Mouse (Mus musculus) intestine, postnatal 0 days (tissue): Measurements from ENCODE around the gene Olfr434. TPM values are rescaled to one million over a fixed set of nuclear protein-coding genes. Genes with fewer than 3 reads are reported as not detected.
A peak's percentile ranks its signal among the peaks of the same experiment; 100 is the strongest.

Experiments used
- ATAC-seq: fragments of 200-750 bp; cut with Nextera tagmentation; 2 replicates; pipeline ENCODE4 v1.8.0; 2017; ENCODE audit warnings: mild to moderate bottlenecking, moderate TSS enrichment, moderate library complexity
- H3K27ac ChIP-seq: fragments of 300-500 bp; sonication (generic); 2 replicates; pipeline ENCODE4 v1.5.1; 2014; ENCODE audit warnings: mild to moderate bottlenecking, low read depth, low read length, moderate library complexity
- H3K27me3 ChIP-seq: fragments of 300-500 bp; sonication (generic); replicated peaks from 2 replicates; pipeline ENCODE4 v1.6.1; 2014; ENCODE audit warnings: low read length, mixed read lengths; ENCODE audit not compliant: control insufficient read depth, insufficient read depth
- H3K36me3 ChIP-seq: fragments of 300-500 bp; sonication (generic); 2 replicates; pipeline ENCODE4 v1.6.1; 2014; ENCODE audit warnings: mild to moderate bottlenecking, moderate library complexity; ENCODE audit not compliant: control insufficient read depth, insufficient read depth
- H3K4me1 ChIP-seq: fragments of 300-500 bp; sonication (generic); replicated peaks from 2 replicates; pipeline ENCODE4 v1.6.1; 2014; ENCODE audit warnings: antibody characterized with exemption, low read length, mixed read lengths; ENCODE audit not compliant: control insufficient read depth, insufficient read depth
- H3K4me2 ChIP-seq: fragments of 300-500 bp; sonication (generic); replicated peaks from 2 replicates; pipeline ENCODE4 v1.6.1; 2014; ENCODE audit warnings: low read depth, mild to moderate bottlenecking, moderate library complexity
- H3K4me3 ChIP-seq: fragments of 300-500 bp; sonication (generic); 2 replicates; pipeline ENCODE4 v1.5.1; 2014; ENCODE audit warnings: low read depth, low read length
- H3K9ac ChIP-seq: fragments of 300-500 bp; sonication (generic); 2 replicates; pipeline ENCODE4 v1.6.1; 2014; ENCODE audit warnings: mild to moderate bottlenecking, low read depth, low read length
- H3K9me3 ChIP-seq: fragments of 300-500 bp; sonication (generic); 2 replicates; pipeline ENCODE4 v1.6.1; 2016; ENCODE audit warnings: mixed run types; ENCODE audit not compliant: control insufficient read depth
- CTCF ChIP-seq: sonication (generic); IDR thresholded peaks from 2 replicates; pipeline ENCODE4 v1.5.1; 2016; ENCODE audit warnings: low read depth, mild to moderate bottlenecking, control low read depth, antibody characterized with exemption, moderate library complexity
- WGBS: fragments of 180-500 bp; shearing (Covaris S2); extraction: QIAGEN DNeasy Blood & Tissue Kit; methylation state at CpG from one replicate; pipeline ENCODE4 v1.1.7; 2014; 5-methylcytosine and 5-hydroxymethylcytosine counted together
- polyA plus RNA-seq: library from polyadenylated mRNA; unstranded; fragments of >200 nt; fragmentation: Nextera tagmentation; extraction: Ambion mirVana; gene quantifications from 2 replicates; pipeline ENCODE4 v1.2.1, GENCODE M21; 2015

The Olfr434 gene
- polyA plus RNA-seq, 1 experiment from 2014 or later, result not detected

DNA sequence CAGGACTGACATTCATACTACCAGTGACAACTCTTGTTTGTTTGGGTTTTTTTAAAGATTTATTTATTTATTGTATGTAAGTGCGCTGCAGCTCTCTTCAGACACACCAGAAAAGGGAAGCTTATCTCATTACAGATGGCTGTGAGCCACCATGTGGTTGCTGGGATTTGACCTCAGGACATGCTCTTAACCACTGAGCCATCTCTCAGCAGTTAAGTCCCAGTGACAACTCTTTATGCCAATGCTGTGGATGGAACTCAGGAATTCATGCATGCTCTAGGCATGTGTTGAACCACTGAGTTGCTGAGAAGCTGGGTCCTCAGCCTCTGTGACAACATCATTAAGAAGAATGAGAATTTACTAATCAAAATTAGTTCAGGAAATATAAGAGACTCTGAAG is 40.2 kb downstream of the Olfr434 start:
- Histone ChIP-seq H3K4me1 (no peaks in the 10 kb centered on the region), H3K27me3 (no peaks in the 10 kb centered on the region), H3K9me3 (no peaks in the 10 kb centered on the region), H3K36me3 (no peaks in the 10 kb centered on the region), H3K4me2 (no peak overlapping the region), H3K4me3 (no peak overlapping the region), H3K9ac (no peak overlapping the region), H3K27ac (no peak overlapping the region)
- no peak for ATAC-seq
- TF ChIP-seq CTCF, result no peak
- 64% methylated on average over 1 of the region's 1 CpGs for WGBS

GRCm38 (mm10) chr6:43254193-43254926 is 41.5 kb downstream of the Olfr434 start:
- no peaks in the 10 kb centered on the region for H3K27me3 ChIP-seq
- H3K4me3 ChIP-seq, result no peak overlapping the region
- peak; percentile 89 for TF ChIP-seq CTCF
- no peak overlapping the region for H3K9ac ChIP-seq
- no peak for ATAC-seq
- WGBS, result 68% methylated on average over 7 of the region's 7 CpGs
- no peaks in the 10 kb centered on the region for H3K4me1 ChIP-seq
- no peaks in the 10 kb centered on the region for H3K9me3 ChIP-seq
- H3K27ac ChIP-seq, result no peak overlapping the region
- H3K4me2 ChIP-seq, result no peak overlapping the region
- H3K36me3 ChIP-seq, result no peaks in the 10 kb centered on the region

DNA sequence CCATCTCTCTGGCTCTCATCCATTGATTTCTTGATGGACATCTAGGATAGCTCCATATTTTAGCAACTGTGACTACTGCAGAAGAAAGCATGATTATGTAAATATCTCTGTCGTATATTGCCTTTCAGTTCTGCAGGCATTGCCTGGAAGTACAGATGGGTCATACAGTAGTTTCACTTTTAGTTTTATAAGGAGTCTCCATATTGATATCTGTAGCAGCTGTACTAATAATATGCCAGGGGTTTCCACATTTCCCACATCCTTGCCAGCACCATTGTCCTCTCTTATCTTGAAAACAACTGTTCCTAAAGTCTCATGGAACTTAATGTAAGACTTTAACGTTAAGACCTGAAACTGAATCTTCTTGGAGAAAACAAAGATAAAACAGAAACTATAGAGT is 47.9 kb downstream of the Olfr434 start:
- no peak for TF ChIP-seq CTCF
- Histone ChIP-seq H3K4me1 (no peaks in the 10 kb centered on the region), H3K27me3 (no peaks in the 10 kb centered on the region), H3K27ac (no peak overlapping the region), H3K9ac (no peak overlapping the region), H3K4me3 (no peak overlapping the region), H3K36me3 (no peaks in the 10 kb centered on the region), H3K9me3 (no peaks in the 10 kb centered on the region), H3K4me2 (no peak overlapping the region; the same call in 1 of the 2 replicates)
- ATAC-seq, result no peak
- 25% methylated on average over 2 of the region's 2 CpGs for WGBS

DNA sequence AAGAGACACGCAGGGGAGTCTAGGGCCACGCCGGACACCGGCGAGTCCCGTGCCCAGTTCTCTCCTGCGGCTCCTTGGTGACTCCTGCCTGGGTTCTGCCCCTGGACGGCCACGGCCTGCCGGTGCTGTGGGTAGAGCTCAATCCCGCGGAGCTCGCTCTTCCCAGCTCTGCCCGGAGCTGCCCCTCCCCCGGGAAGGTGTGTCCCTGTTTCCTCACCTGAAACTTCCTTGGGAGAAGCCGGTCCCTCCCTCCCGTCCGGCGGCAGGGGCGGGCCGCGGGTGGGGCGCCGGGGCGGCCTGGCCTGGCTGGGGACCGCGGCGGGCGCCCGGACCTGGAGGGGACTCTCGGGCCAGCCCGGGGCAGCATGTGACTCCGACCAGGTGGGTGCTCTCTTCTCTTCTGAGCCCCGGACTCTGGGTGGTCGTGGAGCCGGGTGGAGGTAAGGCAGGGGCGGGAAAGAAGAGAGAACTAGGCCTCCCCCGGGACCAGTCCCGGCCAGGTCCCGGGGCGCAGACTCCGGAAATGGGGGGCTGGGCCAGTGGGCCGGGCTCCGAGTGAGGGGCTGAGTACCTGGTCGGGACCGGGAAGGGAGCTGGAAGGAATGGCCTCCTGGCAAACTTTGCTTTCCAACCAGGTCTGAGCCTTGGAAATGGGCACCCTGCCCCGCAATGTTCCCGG is 52.7 kb downstream of the Olfr434 start, which contains the start of gene Arhgef5:
TSS of gene Arhgef5 (plus strand) at position 220 of the 679 bp plus-strand sequence.
- TF ChIP-seq CTCF, result no peak
- Histone ChIP-seq H3K36me3 (no peaks in the 10 kb centered on the region), H3K9me3 (no peaks in the 10 kb centered on the region), H3K27ac (peak within 1 kb of the TSS; percentile 87), H3K9ac (peak within 1 kb of the TSS; percentile 96), H3K27me3 (no peaks in the 10 kb centered on the region), H3K4me2 (peak within 1 kb of the TSS; percentile 82), H3K4me1 (peaks cover 10% of the 10 kb centered on the region), H3K4me3 (peak within 1 kb of the TSS; percentile 87)
- peak; percentile 95 for ATAC-seq
- whole genome bisulfite sequencing, result under 1% methylated on average over 34 of the region's 48 CpGs

DNA sequence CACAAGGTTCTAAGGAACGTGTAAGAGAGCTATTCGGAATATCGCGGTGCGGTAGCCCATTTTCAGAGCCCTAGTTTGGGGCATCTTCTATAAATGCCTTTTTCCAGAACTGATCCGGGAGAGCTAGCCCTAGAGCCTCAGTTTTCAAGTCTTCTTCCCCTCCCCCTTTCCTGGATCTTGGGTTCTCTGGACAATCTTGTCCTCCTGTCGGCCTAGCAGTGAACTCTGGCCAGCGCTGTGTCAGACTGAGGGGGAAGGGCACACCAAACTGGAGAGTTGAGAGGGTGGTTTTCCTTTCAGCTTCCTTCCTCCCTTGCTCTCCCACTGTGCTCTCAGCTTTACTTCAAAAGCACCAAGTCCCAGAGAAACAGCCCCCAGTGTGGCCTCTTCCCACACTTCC is 53.5 kb downstream of the Olfr434 start:
- ATAC-seq, result peak; percentile 67
- Histone ChIP-seq H3K36me3 (no peaks in the 10 kb centered on the region), H3K9me3 (no peaks in the 10 kb centered on the region), H3K4me1 (peaks cover 16% of the 10 kb centered on the region), H3K4me3 (peak overlapping the region; percentile 87), H3K27me3 (no peaks in the 10 kb centered on the region), H3K27ac (peak overlapping the region; percentile 87), H3K9ac (peak overlapping the region; percentile 96), H3K4me2 (peak overlapping the region; percentile 82)
- 2% methylated on average over 8 of the region's 8 CpGs for WGBS
- peak; percentile 49 for TF ChIP-seq CTCF

Other genes starting within 250 kb of the Olfr434 start
- gene Olfr441, start 106.7 kb upstream of the Olfr434 start, polyA plus RNA-seq, result not detected in 2 replicates
- gene Olfr237-ps1, start 66.5 kb upstream of the Olfr434 start, polyA plus RNA-seq, result not detected in 2 replicates
- gene Olfr437, start 49.7 kb upstream of the Olfr434 start, polyA plus RNA-seq, result not detected in 2 replicates
- not detected in 2 replicates for gene Olfr13, start 40.9 kb upstream of the Olfr434 start, polyA plus RNA-seq
- not detected in 2 replicates for gene Olfr435, start 15.9 kb upstream of the Olfr434 start, polyA plus RNA-seq
- gene Olfr47, start 18.5 kb downstream of the Olfr434 start, polyA plus RNA-seq, result not detected in 2 replicates
- 20.4 and 23.2 TPM in 2 replicates for gene Arhgef5, start 52.6 kb downstream of the Olfr434 start, polyA plus RNA-seq
- not detected in 2 replicates for gene Nobox, start 96.5 kb downstream of the Olfr434 start, polyA plus RNA-seq